Mouse (Mus musculus) gastrocnemius, postnatal 14 days (tissue): ENCODE data around the gene Spata9. TPM values are rescaled to one million over a fixed set of nuclear protein-coding genes. Genes with fewer than 3 reads are reported as not detected.

Source experiments
- DNase-seq: peaks from one replicate; pipeline ENCODE4 v3.0.0; 2021; ENCODE audit warnings: mixed read lengths
- intact Hi-C: fragments of 180-260 bp; cut with DNase I; formaldehyde crosslinking; loops from one replicate; pipeline ENCODE4 v1.15.1; 2025; ENCODE audit warnings: low total_unique reads
- total RNA-seq, 2 experiments: library from RNA; stranded (reverse); gene quantifications; 2 replicates each; pipeline ENCODE4 v1.2.3; 2021

Gene Spata9
- total RNA-seq, 2 experiments from 2014 or later: not detected

GRCm38 (mm10) chr13:75981901-75982300 lies 15.0 kb downstream of the Spata9 start:
- DNase-seq: no peak
- intact Hi-C loops: no loop called here

GRCm38 (mm10) chr13:75988096-75988495 lies 21.1 kb downstream of the Spata9 start:
- intact Hi-C loops: no loop called here
- peak; percentile 47 for DNase-seq

GRCm38 (mm10) chr13:75992169-75993028 lies 25.4 kb downstream of the Spata9 start:
- intact Hi-C loops: no loop called here
- no peak for DNase-seq

GRCm38 (mm10) chr13:76003272-76003671 lies 36.3 kb downstream of the Spata9 start:
- intact Hi-C loops: no loop called here
- DNase-seq: no peak

- intact Hi-C loops: no loop called here
- DNase-seq: no peak
These were observed 47.6 kb downstream of the Spata9 start for GRCm38 (mm10) chr13:76014511-76014910.

- intact Hi-C loops: loop anchor here (5.0 kb wide), 1 partner anchor 70 kb away; no protein-coding TSS in a partner anchor
- DNase-seq: no peak
These were observed 50.5 kb downstream of the Spata9 start for GRCm38 (mm10) chr13:76017465-76017864.

- intact Hi-C loops: loop anchor here (5.0 kb wide), 1 partner anchor 71 kb away; no protein-coding TSS in a partner anchor
- peak; percentile 98 for DNase-seq
These were observed 51.3 kb downstream of the Spata9 start, which contains the start of gene Rfesd for GRCm38 (mm10) chr13:76017974-76018843. TSS of gene Rfesd (minus strand) at chr13:76018719.

GRCm38 (mm10) chr13:76018844-76019400 lies 52.0 kb downstream of the Spata9 start:
- DNase-seq: no peak
- intact Hi-C loops: loop anchor here (5.0 kb wide), 1 partner anchor 72 kb away; no protein-coding TSS in a partner anchor

- intact Hi-C loops: no loop called here
- no peak for DNase-seq
These were observed 54.8 kb downstream of the Spata9 start for GRCm38 (mm10) chr13:76021782-76022181.

GRCm38 (mm10) chr13:76024588-76024987 lies 57.6 kb downstream of the Spata9 start:
- no peak for DNase-seq

GRCm38 (mm10) chr13:76042455-76042854 lies 75.5 kb downstream of the Spata9 start:
- DNase-seq: no peak
- intact Hi-C loops: no loop called here

More at GRCm38 (mm10) chr13:76024588-76024987, 57.6 kb downstream of the Spata9 start:
- intact Hi-C loops: no loop called here

- DNase-seq: no peak
- intact Hi-C loops: no loop called here
These were observed 78.0 kb downstream of the Spata9 start for GRCm38 (mm10) chr13:76044971-76045370.

Other genes with a start within 250 kb of the Spata9 start
- 10 to 100 TPM; 30.8 to 31.9 TPM for gene Glrx, start 127.3 kb upstream of the Spata9 start, total RNA-seq
- 10 to 100 TPM; 12.0 to 16.4 TPM for gene Rhobtb3, start 23.2 kb upstream of the Spata9 start, total RNA-seq
- gene Rfesd, start 51.6 kb downstream of the Spata9 start, total RNA-seq: 10 to 100 TPM; 11.8 to 12.2 TPM
- not detected for gene Gpr150, start 89.8 kb downstream of the Spata9 start, total RNA-seq
- 1 to 10 TPM; 3.7 to 4.0 TPM for gene Arsk, start 131.5 kb downstream of the Spata9 start, total RNA-seq
- gene Ttc37, start 131.6 kb downstream of the Spata9 start, total RNA-seq: 10 to 100 TPM; 11.2 to 11.6 TPM